Mouse (Mus musculus) thymus, adult 2 months (tissue): ENCODE results near the gene Chst14.

ENCODE experiments used
- CTCF ChIP-seq: fragments of 200-500 bp; IDR thresholded peaks from 2 replicates; pipeline ENCODE4 v1.5.1; 2012; ENCODE audit warnings: mild to moderate bottlenecking, control low read depth, low read length, moderate library complexity, borderline replicate concordance; ENCODE audit not compliant: control insufficient read depth, poor library complexity, insufficient read depth; ENCODE audit errors: extremely low read depth
- POLR2A ChIP-seq: fragments of 200-500 bp; IDR thresholded peaks from 2 replicates; pipeline ENCODE4 v1.6.1; 2012; ENCODE audit warnings: mild to moderate bottlenecking, low read length, control low read depth, moderate library complexity; ENCODE audit not compliant: control insufficient read depth, poor library complexity, insufficient read depth; ENCODE audit errors: extremely low read depth

- TF ChIP-seq POLR2A (no peak), CTCF (peak; percentile 94)
Measured at GRCm38 (mm10) chr2:118972687-118973376, 46.5 kb downstream of the Chst14 start.
